Mouse (Mus musculus): Measurements from ENCODE around the gene Olfr1289.

Gene Olfr1289

DNA sequence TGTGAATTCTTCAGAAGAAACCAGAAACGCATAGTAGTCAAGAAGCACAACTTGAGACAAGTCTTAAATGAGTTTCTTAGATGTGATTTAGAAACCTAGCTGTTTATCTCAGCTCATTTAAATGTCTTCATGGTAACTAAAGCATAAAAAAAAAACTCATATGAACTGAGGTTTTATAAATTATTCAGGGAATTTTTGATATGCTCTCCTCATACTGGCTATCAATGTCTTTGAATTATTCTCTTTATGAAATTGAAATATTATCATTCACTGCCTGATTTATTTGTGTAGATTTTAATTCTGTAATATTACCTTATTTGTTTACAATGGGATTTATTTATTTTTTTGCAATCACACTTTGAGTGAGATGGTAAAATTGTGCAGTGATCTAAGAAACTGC is at the start of gene Olfr1289:
TSS of gene Olfr1289 (plus strand) at position 301 of the 400 bp plus-strand sequence.
- in situ Hi-C loops (cut with MboI; ENCODE audit: low sequenced_read_pairs), result no loop called here

DNA sequence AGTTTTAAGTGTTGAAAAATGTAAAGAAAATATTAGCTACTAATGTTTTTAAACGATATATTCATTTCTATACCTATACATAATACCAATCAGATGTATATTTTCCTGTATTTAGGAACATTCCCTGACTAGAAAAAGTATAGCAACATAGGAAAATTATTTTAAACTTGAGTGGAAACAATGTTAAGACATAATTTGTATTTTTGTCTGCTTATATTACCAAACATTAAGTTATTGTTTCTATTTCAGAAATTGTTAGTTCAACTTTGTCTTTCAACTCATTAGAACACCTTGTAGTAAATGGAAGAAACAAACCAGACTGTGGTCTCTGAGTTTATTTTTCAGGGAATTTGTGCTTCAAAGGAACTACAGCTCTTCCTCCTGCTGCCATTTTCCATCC is 31.8 kb upstream of the Olfr1289 start, which contains the start of gene Olfr1287:
TSS of gene Olfr1287 (plus strand) at position 301 of the 400 bp plus-strand sequence.
- in situ Hi-C loops (cut with MboI; ENCODE audit: low sequenced_read_pairs), result no loop called here

DNA sequence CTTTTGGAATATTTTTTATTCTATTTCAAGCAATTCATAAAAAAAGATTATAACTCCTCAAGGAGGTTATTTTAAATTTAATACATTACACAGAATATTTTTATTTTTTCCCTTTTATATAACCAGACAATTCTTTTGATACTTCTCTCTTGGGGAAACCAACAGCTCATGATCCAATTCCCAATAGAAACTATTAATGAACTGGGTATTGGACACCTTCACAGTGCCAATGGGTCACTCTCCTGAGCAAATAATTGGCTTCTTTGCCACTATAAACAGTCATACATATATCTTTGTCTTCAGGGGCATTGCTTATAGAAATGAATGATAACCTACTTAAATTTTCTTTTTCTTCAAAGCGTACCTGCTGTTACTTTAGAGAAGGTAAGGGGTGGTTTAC is 6.8 kb upstream of the Olfr1289 start, which contains the start of gene Olfr1288:
TSS of gene Olfr1288 (plus strand) at position 301 of the 400 bp plus-strand sequence.
- in situ Hi-C loops (cut with MboI; ENCODE audit: low sequenced_read_pairs), result no loop called here

DNA sequence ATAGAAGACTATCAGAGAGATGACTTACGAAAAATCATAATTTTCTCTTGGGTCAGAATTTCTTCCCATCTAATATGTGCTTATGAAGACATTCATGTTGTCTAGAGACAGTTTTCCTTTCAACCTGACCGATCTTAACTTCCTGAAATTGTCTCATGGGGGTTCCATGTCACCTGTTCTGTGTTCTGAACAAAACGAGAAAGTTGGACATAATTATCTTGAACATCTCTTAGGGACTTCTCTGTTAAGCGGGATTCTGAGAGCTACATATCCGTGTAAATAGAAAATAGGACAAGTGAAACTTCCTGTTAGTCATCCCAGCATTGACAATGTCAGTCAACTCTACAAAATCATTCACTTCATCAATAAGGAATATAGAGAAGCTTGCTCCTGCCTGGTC is 13.1 kb downstream of the Olfr1289 start, which contains the start of gene Olfr1290:
TSS of gene Olfr1290 (minus strand) at position 101 of the 400 bp plus-strand sequence.
- in situ Hi-C loops (cut with MboI; ENCODE audit: low sequenced_read_pairs), result no loop called here

DNA sequence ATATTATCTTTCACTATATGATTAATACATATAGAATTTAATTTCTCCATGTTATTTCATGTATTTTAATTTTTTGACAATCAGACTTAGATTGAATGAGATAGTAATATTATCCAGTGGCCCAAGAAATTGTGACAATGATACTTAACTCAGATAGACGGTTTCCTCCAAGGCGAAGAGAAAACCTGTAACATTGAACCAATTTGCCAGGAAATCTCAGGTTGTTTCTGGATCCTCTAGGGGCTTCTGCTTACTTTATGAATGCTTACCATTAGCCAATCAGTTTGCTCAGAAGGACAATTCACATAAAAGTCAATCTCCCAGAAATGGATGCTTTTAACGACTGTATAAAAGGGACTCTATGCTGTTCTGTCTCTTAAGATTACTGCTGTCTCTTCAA is 16.3 kb downstream of the Olfr1289 start, which contains the start of gene Olfr1291-ps1:
TSS of gene Olfr1291-ps1 (plus strand) at position 301 of the 400 bp plus-strand sequence.
- in situ Hi-C loops (cut with MboI; ENCODE audit: low sequenced_read_pairs), result no loop called here

DNA sequence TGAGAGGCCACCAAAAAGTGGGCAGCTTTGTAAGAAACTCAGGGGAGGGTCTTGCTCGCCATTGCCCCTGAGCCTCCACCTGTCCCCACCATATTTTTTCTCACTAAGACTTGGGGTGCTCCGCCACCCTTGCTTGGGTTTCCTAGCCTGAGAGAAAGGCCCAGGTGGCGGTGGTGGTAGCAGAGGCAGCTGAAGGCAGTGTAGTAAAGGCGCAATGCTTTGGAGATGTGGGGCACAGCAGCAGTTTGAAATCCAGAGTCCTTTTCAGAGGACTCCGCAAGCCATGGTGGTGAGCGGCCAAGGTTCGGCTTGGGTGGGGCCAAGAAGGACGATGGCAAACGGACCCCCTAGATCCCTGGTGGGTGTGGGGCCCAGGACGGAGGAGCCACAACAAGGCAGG is 36.8 kb downstream of the Olfr1289 start:
- in situ Hi-C loops (cut with MboI; ENCODE audit: low sequenced_read_pairs), result no loop called here

DNA sequence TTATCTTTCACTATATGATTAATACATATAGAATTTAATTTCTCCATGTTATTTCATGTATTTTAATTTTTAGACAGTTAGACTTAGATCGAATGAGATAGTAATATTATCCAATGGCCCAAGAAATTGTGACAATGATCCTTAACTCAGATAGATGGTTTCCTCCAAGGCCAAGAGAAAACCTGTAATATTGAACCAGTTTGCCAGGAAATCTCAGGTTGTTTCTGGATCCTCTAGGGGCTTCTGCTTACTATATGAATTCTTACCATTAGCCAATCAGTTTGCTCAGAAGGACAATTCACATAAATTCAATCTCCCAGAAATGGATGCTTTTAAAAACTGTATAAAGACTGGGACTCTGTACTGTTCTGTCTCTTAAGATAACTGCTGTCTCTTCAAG is 44.3 kb downstream of the Olfr1289 start, which contains the start of gene Olfr1293-ps:
TSS of gene Olfr1293-ps (plus strand) at position 301 of the 400 bp plus-strand sequence.
- in situ Hi-C loops (cut with MboI; ENCODE audit: low sequenced_read_pairs), result no loop called here
